Mouse (Mus musculus) embryo, embryonic 11 days (tissue): ENCODE measurements around the gene Il12a.

Source experiments
- DNase-seq: peaks from one replicate; pipeline ENCODE4 v3.0.0-alpha.2; 2015

Gene Il12a

DNA sequence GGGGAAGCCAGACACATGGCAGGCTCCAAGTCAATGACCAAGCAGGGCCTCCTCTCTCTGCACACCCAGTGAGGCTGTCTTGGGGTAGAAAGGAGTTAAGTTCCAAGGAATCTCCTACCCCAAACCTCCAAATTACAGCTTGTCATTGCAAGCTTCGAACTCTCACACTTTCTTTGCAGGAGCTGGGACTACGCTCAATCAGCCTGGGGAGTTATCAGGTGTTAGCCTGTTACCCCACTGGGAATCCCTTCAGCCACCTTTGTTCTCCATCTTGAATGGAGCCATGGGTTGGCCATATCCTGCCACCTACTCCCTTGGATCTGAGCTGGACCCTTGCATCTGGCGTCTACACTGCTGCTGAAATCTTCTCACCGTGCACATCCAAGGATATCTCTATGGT, at the start of gene Il12a:
Gene Il12a, plus strand, starts transcription at position 301 of the 400 bp plus-strand sequence.
- DNase-seq: no peak

DNA sequence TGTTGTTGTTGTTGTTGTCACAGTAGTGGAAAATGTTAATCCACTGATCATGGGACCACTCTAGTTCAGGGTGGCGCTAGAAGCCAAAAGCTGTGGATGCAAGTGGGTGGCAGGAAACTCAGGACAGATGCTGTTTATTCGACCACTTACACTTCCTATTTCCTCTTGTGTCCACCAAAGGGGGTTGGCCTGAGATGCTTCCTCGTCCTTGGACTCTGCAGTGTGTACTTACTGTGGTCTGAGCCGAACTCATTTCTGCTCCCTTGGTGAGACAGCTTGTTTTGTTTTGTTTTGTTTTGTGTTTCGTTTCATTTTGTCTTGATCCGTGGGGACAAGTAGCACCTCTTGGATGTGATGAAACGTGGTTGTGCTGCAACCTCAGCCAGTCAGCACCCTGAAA, 47.5 kb upstream of the Il12a start:
- DNase-seq: no peak

DNA sequence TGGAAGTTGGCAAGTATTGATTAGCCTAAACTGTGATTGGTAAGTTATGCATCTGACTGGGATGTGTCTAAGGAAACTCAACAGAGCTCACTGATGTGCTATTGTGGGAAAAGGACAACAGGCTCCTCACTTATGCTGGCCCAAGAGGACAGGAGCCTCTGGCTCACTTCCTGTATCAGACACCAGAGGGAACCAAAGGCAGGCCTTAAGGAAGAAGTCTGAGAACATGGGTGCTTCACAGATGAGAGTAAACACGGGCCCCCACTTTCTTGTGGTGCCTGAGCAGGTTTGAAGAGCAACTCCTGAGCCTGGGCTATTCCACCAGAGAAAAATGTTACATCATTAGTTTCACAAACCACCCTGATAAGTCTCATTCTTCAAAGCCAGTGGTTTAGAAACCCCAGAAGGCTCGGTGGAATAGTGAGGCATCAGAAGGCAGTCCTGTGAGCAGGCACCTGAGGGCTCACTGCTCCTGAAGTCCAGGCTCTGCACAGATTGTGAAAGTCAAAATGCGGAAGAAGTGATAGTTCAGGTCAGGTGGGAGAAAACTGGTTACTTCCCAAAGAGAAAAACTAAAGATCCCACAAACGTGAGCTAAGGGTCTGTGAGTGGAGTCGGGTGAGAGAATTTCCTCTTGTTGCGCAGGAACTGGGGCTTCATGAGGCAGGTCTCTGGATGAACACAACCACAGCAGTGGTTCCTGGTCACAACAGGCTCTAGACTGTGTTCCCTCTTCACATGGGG, 43.9 kb upstream of the Il12a start:
- no peak for DNase-seq

DNA sequence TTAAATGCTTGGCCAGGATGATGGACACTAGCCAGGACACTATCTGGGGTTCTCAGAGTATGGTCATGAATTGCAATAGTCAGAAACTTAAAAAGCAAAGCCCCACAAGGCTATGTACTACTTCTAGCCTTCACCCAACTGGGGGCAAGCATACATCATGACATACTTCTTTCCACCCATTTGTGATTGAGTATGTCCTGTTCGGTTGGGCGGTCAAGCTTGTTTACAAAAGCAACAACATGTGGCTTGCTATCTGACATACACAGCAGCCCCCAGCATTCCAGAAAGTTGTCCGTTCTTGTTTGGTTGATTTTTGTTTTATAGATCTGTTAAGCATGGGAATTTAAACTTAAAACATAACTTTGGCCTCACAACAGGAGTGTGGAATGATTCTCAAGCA, 43.2 kb upstream of the Il12a start:
- DNase-seq: no peak

DNA sequence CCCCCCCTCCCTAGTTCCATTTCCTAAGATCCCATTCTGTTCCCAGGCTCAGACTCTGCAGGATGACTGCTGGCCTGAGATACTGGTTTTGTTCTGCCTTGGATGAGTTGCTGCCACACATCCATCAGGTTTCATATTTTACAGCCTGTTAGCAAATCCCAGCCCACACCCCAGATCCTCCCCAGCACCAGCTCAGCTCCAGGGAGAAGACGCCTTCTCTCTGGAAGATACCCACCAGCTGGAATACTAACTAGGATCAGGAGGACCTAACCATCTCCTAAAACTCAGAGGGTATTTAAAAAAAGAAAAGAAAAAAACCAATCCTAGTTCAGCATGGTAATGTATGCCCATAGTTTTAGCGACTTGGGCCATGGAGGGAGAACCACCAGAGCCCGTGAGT, 40.2 kb upstream of the Il12a start:
- DNase-seq: no peak

DNA sequence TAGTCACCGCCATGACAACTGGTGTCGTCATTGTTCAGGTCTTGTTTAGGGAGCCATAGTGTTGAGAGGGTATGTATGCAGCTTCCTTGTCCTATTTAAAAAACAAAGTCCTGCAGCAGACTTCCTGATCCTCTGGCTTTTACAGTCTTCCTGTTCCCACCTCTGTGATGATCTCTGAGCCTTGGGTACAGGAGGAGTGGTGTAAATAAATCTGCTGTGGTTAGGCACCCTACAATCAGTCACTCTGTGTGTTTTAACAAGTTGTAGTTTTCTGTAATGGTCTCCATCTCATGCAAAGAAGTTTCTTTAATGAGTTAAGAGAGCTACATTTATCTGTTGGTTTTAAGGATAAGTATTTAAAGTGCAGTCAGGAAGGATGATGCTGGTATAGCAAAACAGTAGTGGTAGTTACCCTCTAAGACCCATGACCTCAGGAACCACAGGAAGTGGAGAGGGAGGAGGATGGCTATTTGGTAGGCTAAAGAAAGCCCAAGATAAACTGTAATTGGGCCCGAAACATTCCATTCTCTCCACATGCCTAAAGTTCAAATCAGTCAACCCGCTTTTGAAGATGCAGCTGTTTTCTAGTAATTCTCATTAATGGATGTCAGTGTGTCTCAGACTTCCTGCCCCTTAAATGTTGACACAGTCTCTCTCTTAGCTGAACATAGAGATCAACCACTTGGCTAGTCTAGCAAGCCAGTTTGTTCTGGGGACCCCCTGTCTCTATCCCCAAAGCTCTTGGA, 33.7 kb upstream of the Il12a start:
- DNase-seq: no peak

DNA sequence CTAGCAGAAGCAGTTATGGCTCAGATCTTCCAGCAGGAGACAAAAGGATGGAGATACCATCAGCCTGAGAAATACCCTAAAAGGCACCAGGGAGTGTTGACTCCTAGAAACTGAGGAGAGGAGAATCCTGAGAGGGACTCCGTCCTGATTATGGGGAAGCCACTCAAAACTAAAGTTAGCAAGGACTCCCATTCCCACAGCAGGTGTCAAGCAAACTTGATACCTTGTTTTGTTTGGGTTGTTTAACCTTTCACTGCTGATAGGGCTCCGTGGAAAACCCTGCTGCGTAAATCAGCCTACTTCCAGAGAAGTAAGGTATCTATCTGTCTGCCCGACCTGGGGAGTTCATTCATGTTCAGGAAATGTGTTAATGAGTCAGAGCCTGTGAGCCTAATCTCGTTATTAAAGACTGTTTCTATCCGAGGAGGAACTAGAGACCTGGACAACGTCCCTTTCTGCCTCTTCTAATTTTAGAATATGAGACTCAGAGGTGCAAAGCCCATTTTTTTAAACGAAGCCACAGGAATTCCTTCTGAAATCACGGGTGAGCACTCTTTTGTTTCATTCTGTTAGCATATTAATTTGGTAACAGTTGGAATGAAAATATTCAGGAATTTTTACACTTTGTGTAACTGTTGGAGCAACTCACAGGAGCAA, 32.7 kb upstream of the Il12a start:
- no peak for DNase-seq

DNA sequence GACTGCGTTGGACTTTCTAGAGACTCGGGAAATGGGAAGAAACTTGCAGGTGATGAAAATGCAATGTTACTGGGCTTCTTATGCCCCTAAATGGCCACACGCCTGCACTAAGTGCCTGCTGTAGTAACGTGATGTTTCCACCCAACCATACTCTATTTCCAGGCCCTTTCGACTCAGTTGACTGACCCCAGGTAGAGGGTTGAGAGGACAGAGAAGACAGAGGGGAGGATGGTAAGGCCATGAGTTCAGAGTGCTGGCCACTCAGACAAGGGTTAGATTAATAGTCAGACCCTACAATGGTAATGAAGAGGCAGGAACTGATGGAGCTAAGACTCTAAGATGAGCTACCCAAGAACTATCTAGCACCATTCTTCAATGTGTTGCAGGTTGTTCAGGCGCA, 30.4 kb upstream of the Il12a start:
- no peak for DNase-seq

DNA sequence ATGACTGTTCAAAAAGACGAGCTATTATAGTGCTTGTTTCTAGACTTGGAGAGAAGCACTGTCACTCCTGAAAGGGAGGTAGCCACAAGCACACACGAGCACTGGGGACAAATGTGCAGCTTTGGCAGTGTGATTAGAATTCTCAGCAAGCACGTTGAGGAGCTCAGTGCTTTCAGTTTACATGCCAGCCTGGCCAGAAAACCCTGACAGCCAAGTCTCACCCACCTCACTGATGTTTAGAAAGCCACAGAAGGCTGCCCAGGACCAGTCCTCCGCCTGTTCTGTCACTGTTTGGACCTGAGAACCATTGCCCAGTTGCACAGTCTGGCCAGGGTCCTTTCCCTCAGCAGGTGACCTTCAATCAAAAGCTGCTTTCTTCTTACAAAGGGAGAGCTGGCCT, 29.9 kb upstream of the Il12a start:
- DNase-seq: no peak

DNA sequence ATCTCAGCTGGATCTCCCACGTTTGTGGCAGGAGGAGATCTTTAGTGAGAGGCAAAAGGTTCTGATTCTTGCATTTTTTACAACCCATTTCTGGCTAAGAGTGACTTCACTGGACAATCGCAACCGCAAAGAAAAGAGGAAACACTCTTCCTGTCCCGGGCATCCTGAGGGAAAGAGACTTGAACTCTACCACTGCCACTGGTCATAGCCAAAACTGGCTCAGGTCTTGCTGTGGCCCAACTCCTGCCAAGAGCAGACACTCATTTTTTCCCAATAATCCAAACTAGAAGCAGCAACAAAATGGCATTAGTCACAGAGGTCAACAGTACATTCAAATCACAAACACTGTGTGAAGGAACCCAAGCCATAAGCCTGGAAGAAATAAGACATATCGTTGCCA, 28.1 kb upstream of the Il12a start:
- no peak for DNase-seq

DNA sequence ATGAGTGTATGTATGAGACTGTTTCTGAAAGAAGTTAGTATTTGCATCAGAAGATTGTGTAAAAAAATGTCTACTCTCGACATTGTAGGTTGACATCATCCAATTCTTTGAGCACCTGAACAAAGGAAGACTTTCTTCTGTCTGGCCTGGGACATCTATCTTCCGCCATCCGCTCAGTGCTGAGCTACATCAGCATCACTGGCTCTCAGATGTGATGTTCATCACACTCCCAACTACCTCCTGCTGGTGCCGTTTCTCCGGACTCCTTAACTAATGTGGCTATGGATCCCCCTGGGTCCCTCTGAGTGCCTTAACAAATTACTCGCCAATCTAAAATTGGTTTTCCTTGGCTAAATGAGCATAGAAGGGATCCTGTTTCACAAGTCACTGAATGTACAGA, 26.1 kb upstream of the Il12a start:
- DNase-seq: no peak

DNA sequence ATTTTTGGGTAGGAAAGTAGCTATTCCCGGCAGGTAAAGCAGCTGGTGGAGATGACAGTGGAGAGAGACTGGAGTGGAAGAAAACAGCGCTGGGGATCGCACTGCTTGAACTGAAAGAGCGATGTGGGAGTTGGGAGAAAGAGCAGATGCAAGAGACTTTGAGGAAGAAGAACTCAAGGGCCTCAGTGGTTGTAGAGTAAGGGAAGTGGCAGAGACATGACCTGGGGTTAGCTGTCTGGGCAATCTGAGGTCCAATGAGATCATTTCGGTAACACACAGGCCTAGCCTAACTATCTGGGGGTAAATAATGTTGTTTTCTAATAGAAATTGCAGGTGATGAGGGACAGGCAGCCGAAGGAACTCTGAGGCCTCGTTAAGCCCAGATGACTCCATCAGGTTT, 24.1 kb upstream of the Il12a start:
- no peak for DNase-seq

DNA sequence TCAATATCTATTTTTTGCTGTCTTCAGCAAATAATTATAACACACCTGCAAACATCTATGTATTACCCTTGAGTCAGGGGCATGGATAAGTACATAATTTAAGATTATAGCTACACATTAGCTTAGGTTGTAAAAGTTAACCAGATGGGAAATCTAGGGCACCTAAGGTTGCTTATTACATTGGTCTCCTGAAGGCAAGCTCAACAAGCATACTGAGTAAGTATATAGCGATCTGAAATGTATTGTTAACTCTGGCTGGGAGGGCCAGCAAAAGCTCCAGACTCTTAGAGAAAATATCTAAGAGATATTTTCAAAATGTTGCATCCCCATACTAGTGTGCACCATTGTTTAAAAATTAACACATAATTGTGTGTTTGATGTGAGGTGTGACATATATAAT, 22.6 kb upstream of the Il12a start:
- DNase-seq: no peak

DNA sequence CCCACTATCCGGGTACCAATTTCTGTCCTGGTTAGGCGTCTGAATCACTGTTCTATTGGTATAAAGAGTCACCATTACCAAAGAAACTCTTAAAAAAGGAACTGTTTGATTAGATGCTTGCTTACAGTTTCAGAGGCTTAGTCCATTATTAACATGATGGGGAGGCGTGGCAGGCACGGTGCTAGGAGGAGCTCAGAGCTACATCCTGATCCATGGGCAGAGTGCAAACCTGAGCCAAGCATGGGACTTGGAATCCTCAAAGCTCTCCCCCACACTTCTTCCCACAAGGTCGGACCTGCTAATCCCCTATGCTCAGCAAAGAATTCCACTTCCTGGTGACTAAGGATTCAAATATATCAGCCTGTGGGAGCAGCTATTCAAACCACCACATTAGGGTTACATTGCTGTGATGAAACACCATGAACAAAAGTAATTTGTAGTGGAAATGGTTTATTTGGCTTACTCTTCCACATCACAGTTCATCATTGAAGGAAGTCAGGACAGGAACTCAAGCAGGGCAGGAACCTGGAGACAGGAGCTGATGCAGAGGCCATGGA, 20.9 kb upstream of the Il12a start:
- no peak for DNase-seq

DNA sequence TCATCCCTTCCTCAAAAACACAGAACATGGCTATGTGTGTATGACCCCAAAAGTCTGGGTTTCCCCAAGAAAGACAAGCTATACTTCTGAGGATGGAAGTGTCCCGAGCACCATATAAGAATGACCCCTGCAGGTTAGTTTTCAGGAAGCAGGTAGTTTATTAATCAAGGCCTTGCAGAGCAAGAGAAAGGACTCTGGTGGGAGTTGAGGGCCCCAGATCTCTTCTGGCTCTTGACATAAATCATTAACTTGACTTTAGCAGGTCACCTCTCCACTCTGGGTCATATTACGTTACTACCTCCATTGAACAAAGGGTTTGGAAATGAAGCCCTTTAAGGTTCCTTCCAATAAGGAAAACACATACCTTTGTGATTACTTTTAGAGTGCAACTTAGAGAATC, 15.7 kb upstream of the Il12a start:
- no peak for DNase-seq

DNA sequence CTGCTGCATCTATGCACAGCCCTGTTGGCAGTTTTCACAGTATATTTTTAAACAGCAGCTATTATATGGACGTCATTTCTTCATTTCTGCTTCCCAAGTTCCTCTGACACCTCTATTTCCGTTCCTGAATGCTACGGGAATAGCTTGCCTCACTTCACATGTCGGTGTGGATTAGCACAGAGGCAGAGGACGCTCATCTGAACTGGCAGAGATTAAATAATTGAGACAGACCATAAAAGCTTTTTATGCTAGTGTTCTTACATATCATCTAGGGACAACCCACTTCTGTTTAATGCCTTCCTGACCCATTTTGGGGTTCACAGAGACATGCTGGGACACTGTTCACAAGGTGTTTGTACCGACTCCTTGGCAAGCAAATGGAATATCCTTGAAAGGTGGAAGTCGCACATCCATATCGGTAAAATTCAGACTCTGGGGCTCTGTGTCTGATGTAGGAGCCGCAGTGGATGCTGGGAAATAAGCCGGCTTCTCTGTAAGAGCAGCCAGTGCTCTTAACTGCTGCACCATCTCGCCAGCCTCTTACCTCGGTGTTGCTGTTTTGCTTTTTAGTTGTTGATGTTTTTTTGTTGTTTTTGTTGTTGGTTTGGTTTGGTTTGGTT, 15.1 kb upstream of the Il12a start:
- DNase-seq: no peak

DNA sequence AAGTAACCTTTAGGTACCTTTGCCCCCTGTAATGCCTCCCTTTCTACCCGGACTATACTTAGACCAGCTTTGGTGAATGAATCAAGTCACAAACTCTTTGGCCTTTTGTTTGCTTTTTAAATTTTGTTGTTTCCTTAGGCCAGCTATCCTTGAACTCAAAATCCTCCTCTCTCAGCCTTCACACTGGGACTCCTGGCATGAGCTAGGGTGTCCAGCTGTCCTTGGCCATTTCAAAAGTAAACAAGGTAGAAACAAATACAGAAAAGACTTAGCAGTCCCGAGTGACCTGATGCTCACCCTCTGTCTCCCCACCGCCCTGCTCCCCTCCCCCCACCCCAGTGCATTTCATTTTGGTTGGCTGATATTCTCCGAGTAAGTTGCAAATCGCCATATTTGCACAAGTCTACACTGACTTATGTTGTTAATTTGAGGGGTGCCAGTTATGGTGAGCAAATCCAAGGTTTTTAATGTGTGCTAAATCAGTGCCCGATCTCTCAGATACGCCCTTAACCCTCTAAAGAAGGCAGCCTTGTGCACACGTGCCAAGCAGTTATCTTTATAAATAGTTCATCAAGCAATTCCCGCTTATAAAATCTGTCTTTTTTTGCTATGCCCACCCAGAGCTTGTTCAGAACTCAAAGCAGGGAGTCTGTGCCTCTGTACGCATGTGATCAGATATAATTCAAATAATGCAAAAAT, 14.3 kb upstream of the Il12a start:
- no peak for DNase-seq

DNA sequence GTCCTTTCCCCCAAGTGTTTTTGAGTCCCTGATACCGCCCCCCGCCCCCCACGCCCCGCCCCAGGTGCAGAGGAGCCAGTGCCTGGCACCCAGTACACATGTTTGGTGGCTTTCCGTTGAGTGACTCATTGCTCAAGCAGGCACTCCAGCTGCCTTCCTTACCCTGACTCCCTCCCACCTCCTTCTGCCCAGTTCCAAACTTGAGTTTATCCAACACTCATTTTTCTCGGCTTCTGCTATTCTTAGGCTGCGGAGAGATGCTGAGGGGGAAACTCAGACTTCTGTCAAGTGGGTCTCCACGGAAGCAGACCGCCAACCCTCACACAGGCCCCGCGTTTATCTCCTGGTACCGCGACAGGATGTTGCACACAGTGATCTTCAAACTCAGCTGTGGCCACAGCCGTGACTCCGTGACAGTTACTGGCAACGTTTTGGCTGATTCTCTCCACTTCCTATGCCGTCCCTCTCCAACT, 13.6 kb upstream of the Il12a start:
- DNase-seq: peak; percentile 35

DNA sequence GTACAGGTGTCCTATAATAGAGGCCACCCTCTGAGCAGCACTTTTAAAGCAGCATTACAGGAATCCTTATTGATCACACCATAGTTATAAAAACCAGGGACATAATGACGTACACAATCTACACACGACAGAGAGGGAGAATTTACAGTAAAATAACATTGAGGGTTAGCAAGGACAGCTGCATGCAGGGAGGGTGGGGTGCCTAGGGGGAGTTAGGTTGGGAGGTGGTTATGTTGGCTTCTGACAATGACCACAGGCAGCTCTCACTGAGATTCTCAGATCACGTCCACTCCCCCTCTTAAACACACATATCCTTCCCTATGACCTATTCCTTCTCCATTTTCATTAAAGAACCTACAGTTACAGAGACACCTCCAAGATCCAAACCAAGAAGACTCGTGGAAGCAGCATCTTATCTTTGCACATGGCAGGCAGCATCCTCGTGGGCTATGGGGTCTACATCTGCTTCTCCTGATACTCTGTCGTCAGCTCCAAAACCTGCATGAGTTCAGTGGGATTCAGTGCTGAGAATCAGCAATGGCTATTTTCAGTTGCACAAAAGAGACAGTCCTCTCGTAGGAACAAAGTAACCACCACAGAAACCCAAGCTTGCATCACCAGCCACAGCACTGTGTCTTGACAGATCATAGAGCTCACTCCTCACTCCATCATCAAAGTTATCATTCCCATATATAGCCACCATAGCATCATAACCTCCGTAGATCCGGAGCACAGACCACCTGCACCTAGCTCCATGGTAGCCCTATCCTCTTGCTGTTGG, 11.4 kb upstream of the Il12a start:
- no peak for DNase-seq

DNA sequence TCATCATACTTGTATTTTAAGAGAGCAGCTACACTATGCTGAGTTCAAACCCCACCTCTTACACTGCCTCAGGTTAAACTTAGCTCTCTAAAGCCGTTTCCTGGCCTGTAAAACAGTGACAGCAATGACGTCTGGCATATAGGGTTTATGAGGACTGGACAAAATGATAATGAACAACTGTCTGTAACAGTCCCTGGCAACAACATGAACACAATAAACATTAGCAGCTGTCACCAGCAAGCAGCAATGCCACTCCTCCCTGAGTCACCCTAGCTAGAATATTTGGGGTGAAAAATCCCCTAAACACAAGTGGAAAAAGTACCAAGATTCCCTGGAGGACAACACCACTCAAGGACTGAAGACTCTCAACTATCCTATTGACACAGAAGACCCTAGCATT, 6.9 kb upstream of the Il12a start:
- no peak for DNase-seq

DNA sequence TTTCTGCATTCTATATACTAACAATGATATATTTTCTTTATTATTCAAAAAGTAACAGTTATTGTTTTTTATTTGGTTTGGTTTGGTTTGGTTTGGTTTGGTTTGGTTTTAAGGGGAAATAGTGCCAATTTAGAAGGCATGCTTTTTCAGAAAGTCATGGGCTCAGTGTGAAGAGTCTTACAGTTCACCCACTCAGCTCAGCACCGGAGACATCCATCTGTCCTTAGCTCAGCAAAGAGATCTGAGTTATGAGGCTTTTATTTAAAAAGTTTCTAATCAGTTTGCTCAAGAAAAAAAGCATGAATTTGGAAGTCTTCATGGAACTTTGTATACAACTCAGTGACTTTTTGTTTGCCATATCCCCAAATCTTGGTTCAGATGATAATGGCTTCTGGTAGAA, 6.2 kb upstream of the Il12a start:
- no peak for DNase-seq
